Mouse (Mus musculus): ENCODE results near the gene Aida.

DNA sequence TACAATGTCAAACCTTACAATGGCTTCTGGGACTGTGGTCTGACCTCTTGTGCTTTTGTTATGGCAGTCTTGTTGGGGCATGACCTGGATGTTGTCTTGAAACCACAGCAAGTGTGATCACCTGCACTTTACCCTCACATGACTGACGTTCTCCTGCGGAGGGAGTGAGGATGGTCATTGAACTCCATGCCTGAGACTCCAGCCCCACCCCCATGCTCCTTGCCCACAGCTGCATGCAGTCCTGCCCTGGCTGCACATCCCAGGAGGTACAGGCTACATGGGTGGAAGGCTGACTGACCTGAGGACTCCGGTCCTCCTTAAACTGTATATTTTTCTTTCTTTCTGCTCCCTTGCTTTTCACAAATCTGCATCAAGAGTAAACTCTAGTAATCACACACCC lies 22.0 kb upstream of the Aida start:
- TF ChIP-seq POLR2A (IDR thresholded peaks at IDR 0.05; ENCODE audit: control insufficient read depth in 1 of 2, insufficient read depth in 1 of 2, low read depth in 1 of 2, low read length in 2 of 2, poor library complexity in 1 of 2) (no peak), MAFK (IDR thresholded peaks at IDR 0.05; ENCODE audit: borderline replicate concordance, low read depth, low read length) (no peak), MYB (IDR thresholded peaks at IDR 0.05; ENCODE audit: low read depth, low read length) (no peak), CTCF (IDR thresholded peaks at IDR 0.05 in 2 of 3, conservative IDR thresholded peaks at IDR 0.05 in 1 of 3; ENCODE audit: control insufficient read depth in 1 of 3, insufficient read depth in 1 of 3, low read depth in 2 of 3, low read length in 3 of 3, poor library complexity in 1 of 3, severe bottlenecking in 1 of 3) (no peak), ETS1 (IDR thresholded peaks at IDR 0.05; ENCODE audit: low read depth, low read length) (no peak), HCFC1 (IDR thresholded peaks at IDR 0.05; ENCODE audit: low read depth, low read length) (no peak), NRF1 (IDR thresholded peaks at IDR 0.05; ENCODE audit: insufficient read depth, low read depth, low read length, poor library complexity, severe bottlenecking) (no peak), TAL1 (IDR thresholded peaks at IDR 0.05; ENCODE audit: low read length) (no peak), EP300 (IDR thresholded peaks at IDR 0.05; ENCODE audit: low read depth in 1 of 2, low read length in 2 of 2) (no peak), USF1 (IDR thresholded peaks at IDR 0.05; ENCODE audit: low read depth, low read length) (no peak), RAD21 (IDR thresholded peaks at IDR 0.05; ENCODE audit: low read depth, low read length) (no peak), E2F4 (IDR thresholded peaks at IDR 0.05; ENCODE audit: borderline replicate concordance, low read depth, low read length) (no peak)

Measured in MEL (cell line).